Mouse (Mus musculus): ENCODE data around the gene Srxn1. TPM values are rescaled to one million over a fixed set of nuclear protein-coding genes. Genes with fewer than 3 reads are reported as not detected.

The Srxn1 gene
- polyA plus RNA-seq, 1 experiment from 2014 or later, result 21.7 TPM

DNA sequence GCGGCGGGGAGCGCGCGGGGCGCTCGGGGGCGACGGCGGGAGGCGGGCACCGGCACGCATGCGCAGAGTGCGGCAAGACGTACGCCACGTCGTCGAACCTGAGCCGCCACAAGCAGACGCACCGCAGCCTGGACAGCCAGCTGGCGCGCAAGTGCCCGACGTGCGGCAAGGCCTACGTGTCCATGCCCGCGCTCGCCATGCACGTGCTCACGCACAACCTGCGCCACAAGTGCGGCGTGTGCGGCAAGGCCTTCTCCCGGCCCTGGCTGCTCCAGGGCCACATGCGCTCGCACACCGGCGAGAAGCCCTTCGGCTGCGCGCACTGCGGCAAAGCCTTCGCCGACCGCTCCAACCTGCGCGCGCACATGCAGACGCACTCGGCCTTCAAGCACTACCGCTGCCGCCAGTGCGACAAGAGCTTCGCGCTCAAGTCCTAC is 11.9 kb upstream of the Srxn1 start:
- Histone ChIP-seq H3K4me1 (replicated peaks) (peaks cover 17% of the 10 kb centered on the region), H3K36me3 (no peaks in the 10 kb centered on the region), H3K27me3 (replicated peaks) (peaks cover 64% of the 10 kb centered on the region), H3K4me2 (replicated peaks) (peak overlapping the region; percentile 72), H3K9ac (peak overlapping the region; percentile 14; the same call in 1 of the 2 replicates), H3K9me3 (no peaks in the 10 kb centered on the region), H3K4me3 (replicated peaks) (peak overlapping the region; percentile 40), H3K27ac (no peak overlapping the region)
- 2% methylated on average over 60 of the region's 60 CpGs for WGBS
- ATAC-seq, result peak; percentile 44; the same call in 1 of the 2 replicates

DNA sequence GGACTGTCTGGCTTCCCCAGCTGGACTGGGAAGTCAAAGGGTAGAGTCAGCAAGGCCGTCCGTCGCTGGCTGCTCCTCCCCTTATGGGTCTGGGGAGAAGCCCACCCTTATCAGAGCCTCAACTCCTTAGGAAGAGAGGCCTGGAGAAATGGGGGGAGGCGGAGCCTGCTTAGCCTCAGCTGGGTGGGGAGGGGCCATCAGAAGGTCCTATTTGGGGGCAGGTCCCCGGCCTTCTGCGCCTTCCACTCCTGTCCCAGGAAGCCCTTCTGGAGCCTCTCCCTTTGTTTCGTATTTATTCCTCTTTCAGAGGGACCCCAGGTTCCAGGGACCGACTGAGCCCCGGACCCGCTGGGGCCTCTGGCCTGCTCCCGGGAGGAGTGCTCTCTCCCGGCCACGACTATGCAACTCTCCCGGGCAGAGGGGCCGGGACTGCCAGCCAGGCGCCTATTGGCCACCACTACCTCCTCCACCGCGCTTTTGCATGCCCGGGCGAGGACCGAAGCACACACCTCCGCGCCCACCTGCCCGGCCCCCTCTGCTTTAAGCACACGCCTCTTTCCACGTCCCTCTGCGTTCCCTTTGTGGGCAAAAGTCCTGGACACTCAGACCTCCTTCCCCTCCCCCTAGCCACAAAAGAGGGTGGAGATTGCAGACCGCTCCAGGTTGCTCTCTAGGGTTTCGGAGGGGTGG is 10.3 kb upstream of the Srxn1 start:
- Histone ChIP-seq H3K4me3 (replicated peaks) (peak overlapping the region; percentile 13; the same call in 1 of the 2 replicates), H3K9ac (no peak overlapping the region), H3K9me3 (no peaks in the 10 kb centered on the region), H3K27ac (no peak overlapping the region), H3K36me3 (no peaks in the 10 kb centered on the region), H3K4me2 (replicated peaks) (peak overlapping the region; percentile 50), H3K4me1 (replicated peaks) (peaks cover 17% of the 10 kb centered on the region), H3K27me3 (replicated peaks) (peaks cover 62% of the 10 kb centered on the region)
- peak; percentile 44; the same call in 1 of the 2 replicates for ATAC-seq
- 7% methylated on average over 29 of the region's 29 CpGs for WGBS

DNA sequence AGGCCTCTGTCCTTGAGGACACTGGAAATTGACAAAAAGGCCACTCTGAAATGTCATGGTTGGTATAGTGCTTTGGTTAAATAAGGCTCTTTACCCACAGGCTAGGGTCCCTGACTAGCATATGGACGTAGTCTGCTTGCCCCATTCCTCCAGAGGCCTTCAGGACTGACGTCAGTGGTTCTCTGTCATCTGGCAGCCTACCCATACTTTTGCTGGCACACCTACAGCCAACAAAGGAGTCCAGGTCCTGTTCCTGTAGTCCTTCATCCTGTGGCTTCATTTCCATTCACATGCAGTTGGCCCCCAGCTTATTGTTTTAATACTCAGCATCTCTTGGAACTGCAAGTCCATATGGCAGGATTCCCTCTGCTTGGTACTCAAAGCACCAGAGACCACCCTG is 8.4 kb upstream of the Srxn1 start:
- ATAC-seq, result no peak
- H3K27me3 ChIP-seq (replicated peaks), result peaks cover 43% of the 10 kb centered on the region

DNA sequence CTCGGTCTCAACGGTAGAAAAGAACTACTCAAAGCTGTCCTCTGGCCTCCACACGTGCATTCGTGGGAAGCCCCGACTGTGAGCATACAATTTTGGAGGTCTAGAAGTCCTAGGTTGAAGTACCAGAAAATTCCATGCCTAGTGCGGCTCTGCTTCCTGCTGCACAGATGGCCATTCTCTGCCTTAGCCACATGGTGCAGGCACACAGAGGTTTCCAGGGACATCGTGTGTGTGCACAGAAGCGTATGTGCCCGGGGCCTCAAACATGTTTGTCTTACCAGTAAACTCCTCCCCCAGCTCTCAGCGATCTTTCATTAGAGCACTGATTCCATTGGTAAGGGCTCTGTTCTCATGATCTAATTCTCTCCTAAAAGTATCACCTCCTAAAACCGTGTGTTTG is 7.4 kb upstream of the Srxn1 start:
- Histone ChIP-seq H3K27ac (no peak overlapping the region), H3K4me2 (replicated peaks) (no peak overlapping the region), H3K9ac (no peak overlapping the region), H3K36me3 (no peaks in the 10 kb centered on the region), H3K27me3 (replicated peaks) (peaks cover 36% of the 10 kb centered on the region), H3K4me3 (replicated peaks) (no peak overlapping the region), H3K4me1 (replicated peaks) (peaks cover 15% of the 10 kb centered on the region), H3K9me3 (no peaks in the 10 kb centered on the region)
- no peak for ATAC-seq
- 75% methylated on average over 11 of the region's 11 CpGs for WGBS

More for the DNA sequence above, 8.4 kb upstream of the Srxn1 start:
- 82% methylated on average over 2 of the region's 2 CpGs for WGBS
- Histone ChIP-seq H3K4me3 (replicated peaks) (no peak overlapping the region), H3K9ac (no peak overlapping the region), H3K36me3 (no peaks in the 10 kb centered on the region), H3K9me3 (no peaks in the 10 kb centered on the region), H3K27ac (no peak overlapping the region), H3K4me2 (replicated peaks) (no peak overlapping the region), H3K4me1 (replicated peaks) (peaks cover 17% of the 10 kb centered on the region)

DNA sequence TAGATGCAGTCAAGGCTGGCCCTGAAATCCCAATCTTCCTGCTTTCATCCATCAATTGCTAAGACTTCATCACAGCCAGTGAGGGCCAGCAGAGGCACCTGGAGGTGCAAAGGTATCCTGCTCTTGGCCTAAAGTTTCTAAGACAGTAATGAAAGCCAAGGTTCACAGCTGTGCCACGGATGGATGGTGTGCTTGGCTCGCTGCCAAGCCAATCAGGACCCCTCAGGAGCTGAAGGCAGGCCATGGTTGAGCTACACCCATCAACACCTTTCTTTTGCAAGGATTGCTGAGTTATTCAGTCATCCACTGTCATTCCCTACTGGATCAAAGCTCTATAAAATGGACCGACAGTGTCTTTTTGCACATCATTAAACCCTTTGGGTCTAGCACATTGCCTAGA is 5.8 kb upstream of the Srxn1 start:
- Histone ChIP-seq H3K4me2 (replicated peaks) (no peak overlapping the region), H3K27ac (no peak overlapping the region), H3K4me3 (replicated peaks) (no peak overlapping the region), H3K9ac (no peak overlapping the region), H3K36me3 (no peaks in the 10 kb centered on the region), H3K9me3 (no peaks in the 10 kb centered on the region), H3K27me3 (replicated peaks) (peaks cover 20% of the 10 kb centered on the region), H3K4me1 (replicated peaks) (peaks cover 7% of the 10 kb centered on the region)
- WGBS, result 51% methylated on average over 3 of the region's 3 CpGs
- no peak for ATAC-seq

DNA sequence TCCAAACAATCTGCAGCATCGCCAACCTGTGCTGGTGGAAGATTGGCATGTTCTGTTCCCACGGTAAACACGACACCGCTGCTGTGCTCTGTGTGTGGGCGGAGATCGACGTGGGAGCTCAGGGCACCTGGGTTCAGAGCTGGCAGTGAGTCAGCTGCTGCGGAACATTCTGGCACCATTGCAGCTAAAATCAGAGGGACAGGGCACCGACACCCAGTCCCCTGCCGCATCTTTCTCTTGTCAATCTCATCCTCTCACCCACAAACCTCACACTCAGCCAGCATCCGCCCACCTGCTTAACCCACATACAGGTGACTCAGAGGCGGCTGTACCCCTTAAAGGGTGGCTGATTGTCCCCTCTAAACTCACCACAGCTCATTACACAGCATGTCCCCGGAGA is 3.6 kb upstream of the Srxn1 start:
- Histone ChIP-seq H3K27ac (no peak overlapping the region), H3K9me3 (no peaks in the 10 kb centered on the region), H3K36me3 (no peaks in the 10 kb centered on the region), H3K4me3 (replicated peaks) (no peak overlapping the region), H3K9ac (no peak overlapping the region), H3K4me1 (replicated peaks) (no peaks in the 10 kb centered on the region; the same call in 1 of the 2 replicates), H3K4me2 (replicated peaks) (no peak overlapping the region), H3K27me3 (replicated peaks) (peaks cover 2% of the 10 kb centered on the region; the same call in 1 of the 2 replicates)
- 69% methylated on average over 13 of the region's 13 CpGs for WGBS
- no peak for ATAC-seq

DNA sequence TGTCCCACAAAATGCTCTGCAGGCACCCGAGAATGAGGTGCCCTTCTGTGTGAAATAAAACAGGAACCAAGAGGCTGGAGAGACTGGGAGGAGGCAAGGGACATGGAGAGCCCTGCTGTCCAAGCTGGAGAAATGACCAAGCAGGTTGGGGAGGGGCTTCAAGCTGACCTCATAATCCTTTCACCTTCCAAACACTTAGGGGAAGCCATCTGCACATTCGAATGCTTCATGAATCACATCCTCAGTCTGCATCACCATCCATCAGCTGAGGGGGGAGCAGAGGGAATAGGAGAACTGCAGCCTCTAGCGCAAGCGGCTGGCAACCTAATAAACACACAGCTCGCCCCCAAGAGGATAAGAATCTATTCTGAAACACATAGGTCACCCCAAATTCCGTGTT is 2.9 kb upstream of the Srxn1 start:
- WGBS, result 49% methylated on average over 6 of the region's 6 CpGs

DNA sequence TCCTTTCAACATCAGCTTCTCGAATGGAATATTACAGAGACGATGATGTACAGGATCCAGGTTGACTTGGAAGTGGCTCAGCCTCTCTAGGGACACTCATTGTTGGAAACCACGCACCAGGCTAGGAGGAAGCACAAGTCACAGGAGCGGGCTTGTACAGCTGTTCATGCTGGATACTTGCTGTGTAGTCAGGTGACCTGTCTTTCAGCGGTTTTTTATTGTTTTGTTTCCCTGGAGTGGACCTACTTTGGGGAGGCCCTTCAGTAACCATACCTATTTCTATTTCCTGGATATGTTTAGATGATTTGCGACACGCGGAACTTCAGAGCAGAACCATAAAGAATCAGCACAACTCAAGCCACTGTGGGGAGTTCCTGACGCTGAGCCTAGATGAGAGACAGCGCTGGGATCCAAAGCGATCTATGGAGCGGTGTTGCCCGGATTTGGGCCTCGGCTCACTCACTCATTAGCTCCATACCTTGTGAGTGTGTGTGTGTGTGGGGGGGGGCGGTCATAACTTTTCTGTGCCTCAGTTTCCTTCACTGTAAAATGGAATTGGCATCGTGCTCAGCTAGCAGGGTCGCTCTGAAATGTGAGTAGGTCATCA is 502 bp upstream of the Srxn1 start:
- Histone ChIP-seq H3K27me3 (replicated peaks) (0 out of 2 replicates have a peak, but pooled peaks cover 2% of the 10 kb centered on the region), H3K9me3 (no peaks in the 10 kb centered on the region), H3K4me3 (replicated peaks) (peak overlapping the region; percentile 75), H3K4me1 (replicated peaks) (no peaks in the 10 kb centered on the region; the same call in 1 of the 2 replicates), H3K9ac (peak overlapping the region; percentile 81), H3K27ac (no peak overlapping the region), H3K4me2 (replicated peaks) (peak overlapping the region; percentile 92), H3K36me3 (no peaks in the 10 kb centered on the region)
- peak; percentile 60 for ATAC-seq
- 14% methylated on average over 17 of the region's 17 CpGs for WGBS

More for the DNA sequence above, 2.9 kb upstream of the Srxn1 start:
- H3K36me3 ChIP-seq, result no peaks in the 10 kb centered on the region
- no peak overlapping the region for H3K4me2 ChIP-seq (replicated peaks)
- no peak overlapping the region for H3K9ac ChIP-seq
- H3K27ac ChIP-seq, result no peak overlapping the region
- no peaks in the 10 kb centered on the region for H3K9me3 ChIP-seq
- H3K4me3 ChIP-seq (replicated peaks), result no peak overlapping the region
- H3K27me3 ChIP-seq (replicated peaks), result 0 out of 2 replicates have a peak, but pooled peaks cover 2% of the 10 kb centered on the region
- no peak for ATAC-seq
- no peaks in the 10 kb centered on the region; the same call in 1 of the 2 replicates for H3K4me1 ChIP-seq (replicated peaks)

DNA sequence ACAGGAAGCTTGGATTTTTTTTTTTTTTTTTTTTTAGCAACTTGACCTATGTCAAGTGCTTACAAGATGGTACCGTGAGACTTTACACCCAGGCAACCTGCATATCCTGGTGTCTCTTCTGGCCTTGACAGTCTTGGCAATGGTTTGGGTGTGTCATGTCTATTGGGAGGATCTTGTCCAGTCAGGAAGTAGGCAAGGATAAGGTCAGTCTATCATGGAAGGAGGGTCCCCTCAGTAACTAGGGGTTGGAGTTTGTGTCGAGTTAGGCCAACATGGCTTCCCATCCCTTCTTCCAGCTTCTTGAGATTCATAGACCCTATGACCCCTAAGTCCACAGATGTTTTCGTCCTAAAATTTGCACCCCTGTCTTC is 894 bp downstream of the Srxn1 start:
- peak overlapping the region; percentile 75 for H3K4me3 ChIP-seq (replicated peaks)
- no peak overlapping the region for H3K9ac ChIP-seq
- no peaks in the 10 kb centered on the region; the same call in 1 of the 2 replicates for H3K4me1 ChIP-seq (replicated peaks)
- no peak for ATAC-seq
- H3K27me3 ChIP-seq (replicated peaks), result 0 out of 2 replicates have a peak, but pooled peaks cover 2% of the 10 kb centered on the region
- H3K4me2 ChIP-seq (replicated peaks), result peak overlapping the region; percentile 92
- no peak overlapping the region for H3K27ac ChIP-seq
- no peaks in the 10 kb centered on the region for H3K36me3 ChIP-seq
- 81% methylated on average over 3 of the region's 3 CpGs for WGBS
- H3K9me3 ChIP-seq, result no peaks in the 10 kb centered on the region

DNA sequence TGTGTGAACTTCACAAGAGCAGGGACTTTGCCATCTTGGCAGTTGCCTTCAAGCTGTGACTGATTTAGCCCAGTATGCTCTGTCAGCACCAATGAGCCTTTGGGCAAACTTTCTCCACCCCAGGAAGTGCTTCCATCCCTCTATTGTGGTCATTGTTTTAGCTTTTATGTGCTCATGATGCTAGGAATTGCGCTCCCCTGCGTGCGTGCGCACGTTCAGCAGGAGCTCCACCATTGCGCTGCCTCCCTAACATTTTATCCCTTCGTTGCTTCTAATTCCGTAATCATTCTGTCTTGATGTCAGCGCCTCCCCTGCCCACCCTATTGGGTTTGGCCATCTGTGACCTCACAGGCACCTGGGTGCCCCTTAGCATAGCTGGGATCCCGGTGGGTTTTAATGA is 1.3 kb downstream of the Srxn1 start:
- H3K4me3 ChIP-seq (replicated peaks), result no peak overlapping the region; the same call in 1 of the 2 replicates
- H3K27ac ChIP-seq, result no peak overlapping the region
- no peaks in the 10 kb centered on the region for H3K9me3 ChIP-seq
- H3K36me3 ChIP-seq, result no peaks in the 10 kb centered on the region
- no peak overlapping the region for H3K9ac ChIP-seq
- WGBS, result 93% methylated on average over 10 of the region's 10 CpGs
- H3K4me1 ChIP-seq (replicated peaks), result no peaks in the 10 kb centered on the region; the same call in 1 of the 2 replicates
- peak overlapping the region; percentile 92 for H3K4me2 ChIP-seq (replicated peaks)
- ATAC-seq, result no peak
- H3K27me3 ChIP-seq (replicated peaks), result 0 out of 2 replicates have a peak, but pooled peaks cover 2% of the 10 kb centered on the region

DNA sequence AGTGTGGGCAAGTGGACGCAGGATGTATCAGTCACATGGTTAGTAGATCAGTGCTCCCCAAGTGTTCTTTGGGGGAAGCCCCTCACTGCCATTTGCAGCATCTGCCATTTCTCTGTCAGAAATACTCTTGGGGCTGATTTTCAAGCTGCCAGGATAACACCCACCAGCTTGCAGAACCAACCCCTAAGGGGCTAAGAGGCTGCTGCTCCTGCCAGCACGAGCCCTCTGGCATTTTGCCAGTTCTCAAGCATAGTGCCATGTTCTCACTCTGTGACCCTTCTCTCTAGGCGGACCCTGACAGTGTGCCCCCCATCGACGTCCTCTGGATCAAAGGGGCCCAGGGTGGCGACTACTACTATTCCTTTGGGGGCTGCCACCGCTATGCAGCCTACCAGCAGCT is 3.4 kb downstream of the Srxn1 start:
- H3K27ac ChIP-seq, result no peak overlapping the region
- H3K9ac ChIP-seq, result no peak overlapping the region
- no peaks in the 10 kb centered on the region for H3K9me3 ChIP-seq
- H3K4me2 ChIP-seq (replicated peaks), result no peak overlapping the region
- no peak overlapping the region for H3K4me3 ChIP-seq (replicated peaks)
- H3K4me1 ChIP-seq (replicated peaks), result no peaks in the 10 kb centered on the region; the same call in 1 of the 2 replicates
- H3K36me3 ChIP-seq, result no peaks in the 10 kb centered on the region
- WGBS, result 81% methylated on average over 7 of the region's 7 CpGs
- H3K27me3 ChIP-seq (replicated peaks), result no peaks in the 10 kb centered on the region
- ATAC-seq, result no peak

DNA sequence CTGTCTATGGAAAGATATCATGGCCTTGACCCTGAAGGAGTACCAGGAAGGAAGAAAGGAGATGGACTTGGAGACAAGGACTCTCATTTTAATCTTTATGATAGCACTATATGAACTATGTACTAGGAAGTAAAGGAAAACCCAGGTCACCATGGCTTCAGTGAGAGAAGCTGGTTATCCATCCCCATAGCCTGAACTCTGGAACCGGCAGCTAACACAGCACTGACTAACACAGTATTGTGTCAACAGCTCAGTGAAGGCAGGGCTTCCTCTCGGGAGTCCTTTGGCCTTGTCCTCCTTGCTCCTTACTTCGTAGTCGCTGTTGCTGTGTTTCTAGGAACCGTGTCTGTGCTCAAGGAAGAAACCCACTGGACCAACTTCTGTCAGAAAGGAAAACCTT is 4.1 kb downstream of the Srxn1 start:
- H3K36me3 ChIP-seq, result no peaks in the 10 kb centered on the region
- H3K4me3 ChIP-seq (replicated peaks), result no peak overlapping the region
- H3K9ac ChIP-seq, result no peak overlapping the region
- H3K4me1 ChIP-seq (replicated peaks), result peaks cover under 1% of the 10 kb centered on the region
- H3K9me3 ChIP-seq, result no peaks in the 10 kb centered on the region
- H3K27ac ChIP-seq, result no peak overlapping the region
- 89% methylated on average over 5 of the region's 5 CpGs for WGBS
- ATAC-seq, result peak; percentile 30; the same call in 1 of the 2 replicates
- no peak overlapping the region for H3K4me2 ChIP-seq (replicated peaks)
- 0 out of 2 replicates have a peak, but pooled peaks cover 4% of the 10 kb centered on the region for H3K27me3 ChIP-seq (replicated peaks)

Measured in intestine, embryonic 15.5 days (tissue).